Mouse (Mus musculus) megakaryocyte, embryonic 14.5 days (primary cell): ENCODE data around the gene Mcee. TPM values are rescaled to one million over a fixed set of nuclear protein-coding genes. Genes with fewer than 3 reads are reported as not detected.

Experiments used
- H3K27me3 ChIP-seq: replicated peaks from 2 replicates; pipeline ENCODE3; 2012; ENCODE audit warnings: inconsistent platforms
- H3K36me3 ChIP-seq: replicated peaks from 2 replicates; pipeline ENCODE3; 2012; ENCODE audit warnings: low read length, inconsistent platforms, mixed read lengths
- H3K4me1 ChIP-seq: 2 replicates; pipeline ENCODE4 v1.6.1; 2012; ENCODE audit warnings: inconsistent platforms
- H3K4me3 ChIP-seq: replicated peaks from 2 replicates; pipeline ENCODE3; 2012; ENCODE audit warnings: moderate library complexity, mild to moderate bottlenecking, inconsistent platforms
- H3K9me3 ChIP-seq: 2 replicates; pipeline ENCODE4 v1.6.1; 2012; ENCODE audit warnings: inconsistent platforms
- FLI1 ChIP-seq: IDR thresholded peaks from 2 replicates; pipeline ENCODE4 v1.6.1; 2012; ENCODE audit warnings: low read length, inconsistent platforms, mixed read lengths
- GATA1 ChIP-seq: IDR thresholded peaks from 3 replicates; pipeline ENCODE4 v1.6.1; 2012; ENCODE audit warnings: mixed read lengths, low read length, inconsistent platforms, borderline replicate concordance
- polyA plus RNA-seq: library from polyadenylated mRNA; stranded (reverse); fragments of >175 nt; gene quantifications from 2 replicates; pipeline ENCODE4 v1.2.3, GENCODE M21; 2012; ENCODE audit warnings: low replicate concordance; ENCODE audit not compliant: insufficient read depth

Gene Mcee
- polyA plus RNA-seq, 1 experiment = 2.2 TPM

DNA sequence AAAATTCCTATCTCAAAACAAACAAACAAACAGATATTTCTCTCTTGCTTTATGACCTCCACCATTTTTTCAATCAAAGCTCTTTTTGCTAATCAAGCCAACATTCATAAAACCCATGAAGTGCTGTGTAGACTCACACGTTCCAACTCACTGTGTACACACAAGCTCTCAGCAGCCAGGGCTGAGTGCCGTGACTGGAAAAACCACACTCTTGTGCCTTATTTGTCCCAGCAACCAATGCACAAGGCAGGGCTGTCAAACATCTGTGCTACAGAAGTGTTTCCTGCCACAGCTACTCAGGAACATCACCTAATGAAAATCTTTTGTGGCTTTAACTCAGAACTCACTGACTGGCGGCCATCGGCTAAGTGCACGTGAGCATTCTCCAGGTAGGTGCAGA is 26.5 kb upstream of the Mcee start:
- no peak for TF ChIP-seq GATA1
- TF ChIP-seq FLI1 = no peak
- no peaks in the 10 kb centered on the region for H3K27me3 ChIP-seq
- H3K4me3 ChIP-seq = no peak overlapping the region
- peaks cover 98% of the 10 kb centered on the region for H3K36me3 ChIP-seq
- H3K4me1 ChIP-seq = peaks cover 1% of the 10 kb centered on the region
- H3K9me3 ChIP-seq = no peaks in the 10 kb centered on the region

DNA sequence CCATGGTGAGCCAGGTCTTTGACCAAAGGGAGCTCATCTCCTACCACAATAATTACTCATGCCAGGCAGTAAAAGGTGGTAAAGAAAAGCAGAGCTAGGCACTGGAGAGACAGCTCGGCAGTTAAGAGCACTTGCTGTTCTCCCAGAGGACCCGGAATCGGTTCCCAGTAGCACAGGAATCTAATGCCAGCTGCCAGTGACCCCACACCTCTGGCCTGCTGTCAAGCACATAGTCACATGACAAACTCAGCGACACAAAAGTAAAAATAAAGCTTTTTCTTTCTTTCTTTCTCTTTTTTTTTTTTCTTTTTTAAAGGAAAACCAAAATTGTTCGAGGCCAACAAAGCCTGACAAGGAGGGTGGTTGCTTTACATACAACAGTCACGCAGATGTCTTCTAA is 22.6 kb upstream of the Mcee start:
- Histone ChIP-seq H3K9me3 (no peaks in the 10 kb centered on the region), H3K4me3 (no peak overlapping the region), H3K4me1 (peaks cover 18% of the 10 kb centered on the region), H3K36me3 (peaks cover 73% of the 10 kb centered on the region), H3K27me3 (no peaks in the 10 kb centered on the region)
- TF ChIP-seq FLI1 (no peak), GATA1 (no peak)

DNA sequence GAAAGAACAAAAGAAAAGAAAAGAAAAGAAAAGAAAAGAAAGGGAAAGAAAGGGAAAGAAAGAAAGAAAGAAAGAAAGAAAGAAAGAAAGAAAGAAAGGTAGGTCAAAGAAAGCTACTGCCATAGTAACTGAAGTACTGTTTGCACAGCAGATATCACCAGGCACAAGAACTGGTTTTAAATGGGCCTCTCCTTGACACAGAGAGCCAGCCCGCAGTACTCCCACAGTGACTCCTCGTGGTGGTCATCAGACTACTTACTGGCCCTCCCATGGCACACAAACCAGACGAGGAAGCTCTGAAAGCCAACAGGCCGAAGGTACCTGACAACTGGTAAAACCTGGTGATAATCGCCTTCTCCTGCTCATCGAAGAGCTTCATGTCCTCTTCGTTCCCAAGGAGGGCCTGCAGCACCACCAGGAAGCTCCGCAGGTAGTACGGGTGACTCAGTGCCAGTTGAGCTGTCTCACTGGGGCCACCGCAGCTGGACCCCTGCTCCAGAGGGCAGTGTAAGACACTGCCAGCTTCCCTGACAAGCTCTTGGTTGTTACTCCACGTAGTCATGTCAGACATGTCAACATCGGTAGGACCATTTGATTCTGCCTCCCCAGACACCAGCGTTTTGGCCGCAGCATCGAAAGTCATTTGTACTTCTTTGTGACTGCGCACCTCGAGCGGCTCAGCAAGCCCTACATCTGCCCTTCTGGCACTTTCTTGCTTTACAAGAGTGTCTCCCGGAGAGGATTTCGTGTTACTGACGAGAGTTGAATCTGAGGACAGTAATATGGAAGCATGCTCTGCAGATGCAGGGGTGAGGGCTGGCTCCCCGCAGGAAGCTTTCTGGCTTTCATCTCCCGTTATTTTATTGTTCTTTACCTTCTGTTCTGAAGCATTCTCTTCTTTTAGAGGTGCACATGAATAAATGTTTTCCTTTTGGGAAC is 20.2 kb upstream of the Mcee start:
- no peak for TF ChIP-seq GATA1
- no peak for TF ChIP-seq FLI1
- peaks cover 18% of the 10 kb centered on the region for H3K4me1 ChIP-seq
- peaks cover 71% of the 10 kb centered on the region for H3K36me3 ChIP-seq
- H3K4me3 ChIP-seq = no peak overlapping the region
- no peaks in the 10 kb centered on the region for H3K9me3 ChIP-seq
- H3K27me3 ChIP-seq = no peaks in the 10 kb centered on the region

DNA sequence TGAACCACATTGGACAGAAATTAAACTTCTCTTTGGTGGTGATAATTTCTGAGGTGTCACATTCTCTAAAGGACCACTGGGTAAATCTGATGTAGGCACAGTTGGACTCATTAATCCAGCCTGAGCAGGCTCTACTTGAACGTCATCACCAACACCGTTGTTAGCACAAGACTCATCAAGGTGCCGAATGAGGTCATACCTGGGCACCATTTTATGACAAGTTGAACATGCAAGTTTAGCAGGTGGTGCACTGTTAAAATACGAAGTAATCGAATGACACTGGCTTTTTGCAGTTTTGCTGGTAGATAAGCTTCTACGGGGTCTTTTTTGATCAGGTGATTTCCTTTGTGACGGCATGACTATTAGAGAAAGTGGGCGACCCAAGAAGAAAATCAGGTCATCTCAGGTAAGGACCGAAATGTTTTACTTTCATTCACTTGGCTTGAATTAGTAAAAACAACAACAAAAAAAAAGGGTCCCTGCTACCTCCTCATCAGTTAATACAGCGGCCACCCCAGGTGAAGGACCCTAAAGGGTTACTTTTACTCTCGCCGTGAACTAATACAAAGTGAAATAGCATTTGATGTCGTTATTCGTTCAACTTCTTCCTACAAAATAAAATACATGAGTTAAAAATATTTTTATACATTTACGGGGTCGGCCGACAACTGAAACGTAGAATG is 19.1 kb upstream of the Mcee start:
- peaks cover 71% of the 10 kb centered on the region for H3K36me3 ChIP-seq
- TF ChIP-seq GATA1 = no peak
- no peak for TF ChIP-seq FLI1
- no peaks in the 10 kb centered on the region for H3K27me3 ChIP-seq

DNA sequence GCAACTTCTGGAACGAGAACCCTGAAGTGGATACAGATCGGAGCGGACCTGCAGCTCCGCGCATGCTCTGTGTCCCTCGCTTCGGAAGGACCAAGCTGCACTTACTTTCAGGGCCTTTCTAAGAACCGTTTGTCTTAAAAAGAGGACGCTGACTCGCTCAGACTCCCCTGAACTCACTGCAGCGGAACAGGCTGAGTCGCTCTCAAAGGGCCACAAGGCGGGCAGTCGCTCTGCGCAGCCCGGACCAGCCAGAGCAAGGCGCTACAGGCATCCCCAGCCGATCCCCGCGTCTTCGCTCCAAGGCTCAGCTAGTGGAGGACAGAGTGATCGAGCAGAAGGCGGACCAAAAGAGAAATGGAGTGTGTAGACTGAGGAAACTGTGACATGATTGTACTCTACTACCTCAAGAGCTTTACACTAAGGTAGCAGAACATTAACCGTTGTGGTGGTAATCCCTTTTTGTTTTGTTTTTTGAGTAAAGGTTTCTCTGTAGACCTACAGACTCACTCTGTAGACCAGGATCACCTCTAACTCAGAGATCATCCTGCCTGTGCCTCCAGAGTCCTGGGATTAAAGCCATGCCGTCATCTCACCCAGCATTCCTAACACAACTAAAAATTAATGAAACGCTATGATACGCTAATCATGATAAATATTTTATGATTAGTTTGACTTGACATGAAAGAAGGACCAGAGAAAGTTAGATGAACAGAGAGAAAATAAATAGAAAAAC is 18.4 kb upstream of the Mcee start, which contains the start of gene Fan1:
Gene Fan1, minus strand, starts transcription at position 266 of the 733 bp plus-strand sequence.
- H3K36me3 ChIP-seq = peaks cover 71% of the 10 kb centered on the region

More for the DNA sequence above, 19.1 kb upstream of the Mcee start:
- H3K9me3 ChIP-seq = no peaks in the 10 kb centered on the region
- H3K4me1 ChIP-seq = peaks cover 18% of the 10 kb centered on the region
- peak overlapping the region; percentile 92 for H3K4me3 ChIP-seq

DNA sequence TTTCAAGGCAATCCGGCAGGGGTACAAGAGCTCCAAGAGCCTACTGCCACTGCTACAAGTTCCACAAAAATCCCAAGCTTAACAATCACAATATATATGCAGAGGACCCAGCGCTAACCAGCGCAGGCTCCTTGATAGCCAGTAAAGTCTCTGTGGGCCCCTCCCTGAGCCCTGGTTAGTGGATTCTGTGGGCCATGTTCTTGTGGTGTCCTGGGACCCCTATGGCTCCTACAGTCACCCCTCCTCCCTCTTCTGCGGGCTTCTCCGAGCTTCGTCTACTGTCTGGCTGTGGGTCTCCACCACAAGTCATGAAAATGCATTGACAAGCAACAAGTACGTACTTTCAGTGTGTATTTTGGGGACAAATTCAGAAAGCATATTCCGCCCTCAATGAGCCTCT is 928 bp upstream of the Mcee start:
- H3K4me3 ChIP-seq = peak overlapping the region; percentile 97
- H3K27me3 ChIP-seq = no peaks in the 10 kb centered on the region
- H3K4me1 ChIP-seq = peaks cover 26% of the 10 kb centered on the region
- peaks cover 36% of the 10 kb centered on the region for H3K36me3 ChIP-seq
- TF ChIP-seq GATA1 (no peak), FLI1 (no peak)
- H3K9me3 ChIP-seq = no peaks in the 10 kb centered on the region

More for the DNA sequence above, 18.4 kb upstream of the Mcee start, which contains the start of gene Fan1:
- Histone ChIP-seq H3K27me3 (no peaks in the 10 kb centered on the region), H3K4me1 (peaks cover 18% of the 10 kb centered on the region), H3K9me3 (no peaks in the 10 kb centered on the region), H3K4me3 (peak within 1 kb of the TSS; percentile 92)
- TF ChIP-seq FLI1 = no peak
- TF ChIP-seq GATA1 = no peak

DNA sequence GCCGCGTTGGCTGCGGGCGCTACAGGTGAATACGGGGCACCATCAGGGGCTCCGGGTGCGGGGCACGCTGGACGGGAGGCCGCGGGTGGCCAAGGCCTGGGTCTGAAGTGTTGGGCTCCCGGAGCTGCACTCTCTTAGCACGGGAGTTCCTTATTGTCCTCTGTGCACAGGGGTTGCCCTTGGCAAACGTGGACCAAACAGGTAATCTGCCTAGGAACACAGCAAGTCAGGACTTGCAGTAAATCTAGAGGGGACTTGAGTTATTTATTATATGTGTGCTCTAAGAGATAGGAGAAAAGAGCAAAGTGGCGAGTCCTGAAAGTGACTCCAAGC is 378 bp downstream of the Mcee start:
- peaks cover 30% of the 10 kb centered on the region for H3K36me3 ChIP-seq
- TF ChIP-seq FLI1 (no peak), GATA1 (no peak)
- no peaks in the 10 kb centered on the region for H3K27me3 ChIP-seq
- peak overlapping the region; percentile 97 for H3K4me3 ChIP-seq
- no peaks in the 10 kb centered on the region for H3K9me3 ChIP-seq
- peaks cover 29% of the 10 kb centered on the region for H3K4me1 ChIP-seq

DNA sequence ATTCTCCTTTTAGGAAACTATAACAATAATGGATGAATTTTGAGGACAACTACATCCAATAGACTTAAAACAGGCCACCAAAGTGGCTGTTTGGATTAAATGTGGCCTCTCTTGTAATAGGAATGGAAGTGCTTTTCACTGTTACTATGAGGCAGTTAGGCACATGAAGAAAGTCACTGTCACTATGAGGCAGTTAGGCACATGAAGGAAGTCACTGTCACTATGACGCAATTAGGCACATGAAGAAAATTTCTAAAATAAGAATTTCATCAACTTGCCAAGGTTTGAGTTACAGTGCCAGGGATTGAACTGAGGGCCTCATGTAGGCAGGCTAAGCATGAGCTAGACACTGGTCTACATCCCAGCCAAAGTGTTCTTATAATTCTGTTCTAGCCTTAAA is 8.3 kb downstream of the Mcee start:
- H3K4me3 ChIP-seq = no peak overlapping the region
- no peaks in the 10 kb centered on the region for H3K9me3 ChIP-seq
- TF ChIP-seq GATA1 = no peak
- no peak for TF ChIP-seq FLI1

DNA sequence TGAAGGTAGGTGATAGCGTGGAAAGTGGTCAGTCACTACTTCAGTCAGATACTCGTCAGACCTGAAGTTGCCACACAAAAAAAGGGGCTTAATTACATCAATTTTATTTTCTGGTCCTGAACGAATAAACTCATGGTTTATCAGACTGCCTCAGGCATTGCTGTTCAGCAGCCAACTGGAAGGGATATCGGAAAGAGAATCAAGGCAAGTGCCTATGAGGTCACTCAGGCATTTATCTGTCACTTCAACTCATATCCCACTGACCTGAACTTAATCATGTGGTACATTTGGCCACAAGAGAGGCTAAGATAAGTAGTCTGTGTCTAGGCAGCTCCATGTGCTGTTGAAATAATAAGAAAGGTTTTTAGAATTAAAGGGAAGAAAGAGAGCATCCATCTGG is 10.0 kb downstream of the Mcee start:
- Histone ChIP-seq H3K4me1 (no peaks in the 10 kb centered on the region), H3K36me3 (peaks cover 34% of the 10 kb centered on the region), H3K9me3 (no peaks in the 10 kb centered on the region), H3K27me3 (no peaks in the 10 kb centered on the region), H3K4me3 (no peak overlapping the region)
- TF ChIP-seq GATA1 (no peak), FLI1 (no peak)

More for the DNA sequence above, 8.3 kb downstream of the Mcee start:
- H3K27me3 ChIP-seq = no peaks in the 10 kb centered on the region
- 0 out of 2 replicates have a peak, but pooled peaks cover 4% of the 10 kb centered on the region for H3K4me1 ChIP-seq
- peaks cover 34% of the 10 kb centered on the region for H3K36me3 ChIP-seq
